Mouse (Mus musculus) kidney, postnatal 36 days (tissue): ENCODE measurements around the gene Wnk2.
"Not testable (repeated sequence)": the region's sequence is repeated elsewhere in the genome, so short reads cannot be mapped to it uniquely, and the experiment has no call there.

Experiments
- DNase-seq, 2 experiments: peaks; one replicate each; pipeline ENCODE4 v3.0.0; 2021 to 2022; ENCODE audit warnings: mixed read lengths in 2 of 2

Gene Wnk2

DNA sequence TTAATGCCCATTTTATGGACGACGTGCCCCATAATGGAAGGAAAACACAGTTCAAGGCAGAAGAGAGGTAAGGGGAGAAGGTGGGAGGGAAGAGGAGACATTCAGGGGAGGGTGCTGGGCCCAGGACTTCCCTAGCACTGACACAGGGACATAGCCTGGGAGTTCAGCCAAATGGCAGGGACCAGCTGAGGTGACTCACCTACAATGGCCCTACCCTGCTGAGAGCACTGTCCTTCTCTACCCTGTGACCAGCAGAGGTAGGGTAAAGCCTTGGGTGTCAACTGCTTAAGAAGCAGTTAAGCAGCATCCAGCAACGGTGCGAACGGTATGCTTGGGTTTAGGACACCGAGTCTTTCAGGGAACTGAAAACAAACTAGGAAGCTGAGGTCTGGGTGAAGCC lies 58.9 kb downstream of the Wnk2 start:
- DNase-seq = peak in 1 of 2 experiments; percentile 18

DNA sequence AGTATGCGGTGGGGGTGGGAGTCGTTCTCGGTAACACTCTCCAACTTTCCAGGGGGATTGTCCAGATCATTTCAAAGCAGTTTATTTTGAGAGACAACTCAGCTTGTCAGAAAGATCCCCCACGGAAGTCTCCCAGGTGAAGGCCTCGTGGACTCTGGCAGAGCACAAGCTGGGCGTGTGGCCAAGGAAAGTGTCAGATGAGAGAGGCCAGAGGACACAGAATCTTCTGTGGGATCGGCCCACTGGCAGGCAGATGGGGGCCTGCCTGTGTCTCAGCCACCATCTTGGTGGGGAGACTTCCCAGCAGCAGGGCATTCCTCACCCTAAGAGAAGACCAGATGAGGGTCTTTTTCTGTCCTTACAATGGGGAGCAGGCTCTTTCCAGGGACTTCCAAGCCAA lies 60.4 kb downstream of the Wnk2 start:
- peak; percentile 71 to 88 for DNase-seq

DNA sequence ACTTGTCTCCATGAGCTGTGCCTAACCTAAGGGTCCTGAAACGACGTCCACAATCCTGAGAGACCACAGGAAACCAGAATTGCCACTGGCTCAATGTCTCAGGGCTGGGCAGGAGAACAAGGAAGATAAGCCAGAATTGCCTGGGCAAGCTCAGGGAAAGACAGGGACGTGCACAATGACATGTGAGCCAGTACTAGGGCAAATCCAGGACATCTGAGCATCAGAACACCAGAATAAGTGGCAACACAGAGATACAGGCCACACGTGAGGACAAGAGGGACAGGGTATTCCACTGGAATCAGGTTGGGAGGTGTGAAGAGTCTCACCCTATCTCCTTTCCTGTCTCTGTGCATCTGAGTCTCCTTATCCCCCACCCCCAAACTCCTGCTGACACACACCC lies 61.4 kb downstream of the Wnk2 start:
- no peak for DNase-seq

- DNase-seq = no peak
Observed at GRCm38 (mm10) chr13:49085211-49085610, 62.6 kb downstream of the Wnk2 start.

DNA sequence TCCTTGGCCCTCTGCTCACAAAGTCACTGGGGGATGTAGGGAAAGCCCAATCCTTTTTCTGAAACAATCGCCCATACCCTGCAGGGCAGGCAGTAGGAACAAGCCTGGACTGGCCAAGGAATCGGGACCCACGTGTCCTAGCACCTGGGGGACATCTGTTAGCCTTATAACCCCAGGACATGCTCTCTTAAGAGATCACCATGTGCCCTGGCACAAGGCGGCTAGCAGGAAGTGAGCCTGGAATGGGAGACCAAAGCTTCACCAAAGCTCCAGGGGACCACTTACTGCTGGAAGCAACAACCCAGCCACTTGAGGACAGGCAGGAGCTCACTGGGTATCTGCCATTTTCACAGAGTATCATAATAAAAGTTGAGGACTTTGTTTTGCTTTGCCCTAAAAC lies 63.0 kb downstream of the Wnk2 start:
- DNase-seq = peak; percentile 10 to 40

GRCm38 (mm10) chr13:49083941-49084340 lies 63.9 kb downstream of the Wnk2 start:
- DNase-seq = no peak

DNA sequence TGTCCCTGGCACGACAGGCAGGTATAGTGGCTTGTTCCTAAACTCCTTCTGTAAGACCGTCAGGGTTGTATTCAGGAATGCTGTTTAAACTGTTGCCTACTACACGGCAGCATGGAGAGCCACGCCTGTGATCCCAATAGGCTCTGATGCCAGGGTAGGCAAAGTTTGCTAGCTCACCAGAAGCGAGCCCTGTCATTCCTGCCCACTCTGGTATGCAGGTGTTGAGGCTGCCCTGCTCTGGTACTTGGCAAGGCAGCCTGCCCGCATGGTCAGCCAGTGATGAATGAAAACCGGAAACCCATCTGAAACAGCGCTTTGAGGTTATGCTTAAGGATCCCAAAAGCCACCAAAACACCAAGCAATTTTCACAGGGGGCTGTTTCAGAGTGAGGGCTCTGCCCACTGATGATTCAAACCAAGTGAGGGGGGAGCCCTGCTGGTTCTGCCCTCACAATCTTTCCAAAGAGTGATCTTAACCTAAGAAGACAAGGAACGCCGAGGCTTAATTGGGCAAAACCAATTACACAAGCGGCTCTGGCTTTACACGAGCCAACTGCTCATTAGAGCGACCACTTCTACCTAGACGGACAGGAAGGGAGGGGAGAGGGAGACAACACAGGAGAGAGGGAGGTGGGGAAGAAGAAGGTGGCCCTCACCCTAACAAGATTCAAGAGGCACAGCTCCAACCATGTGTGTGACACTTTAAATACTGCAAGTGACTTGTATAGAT lies 65.5 kb downstream of the Wnk2 start:
- peak; percentile 12 to 31 for DNase-seq

DNA sequence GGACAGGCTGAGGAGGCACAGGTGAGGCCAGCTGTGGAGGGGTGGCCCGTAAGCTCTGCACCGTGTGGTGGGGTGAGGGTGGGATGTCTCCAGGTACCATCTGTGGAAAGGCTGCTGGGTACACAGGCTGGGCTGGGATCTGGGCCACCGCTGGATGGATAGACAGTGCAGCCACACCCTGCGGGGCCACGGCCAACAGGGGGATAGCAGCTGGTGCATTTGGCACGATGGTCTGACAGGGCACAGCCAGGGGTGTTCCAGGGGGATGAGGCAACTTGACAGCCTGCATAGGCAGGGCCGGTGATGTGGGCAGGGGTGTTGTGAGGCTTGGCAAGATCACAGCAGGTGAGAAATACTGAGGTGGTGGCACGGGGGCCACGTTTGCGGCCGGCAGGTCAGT lies 71.6 kb downstream of the Wnk2 start:
- no peak for DNase-seq

GRCm38 (mm10) chr13:49075377-49075776 lies 72.4 kb downstream of the Wnk2 start:
- DNase-seq = no peak

- no peak for DNase-seq
Observed at GRCm38 (mm10) chr13:49073295-49073694, 74.5 kb downstream of the Wnk2 start.

DNA sequence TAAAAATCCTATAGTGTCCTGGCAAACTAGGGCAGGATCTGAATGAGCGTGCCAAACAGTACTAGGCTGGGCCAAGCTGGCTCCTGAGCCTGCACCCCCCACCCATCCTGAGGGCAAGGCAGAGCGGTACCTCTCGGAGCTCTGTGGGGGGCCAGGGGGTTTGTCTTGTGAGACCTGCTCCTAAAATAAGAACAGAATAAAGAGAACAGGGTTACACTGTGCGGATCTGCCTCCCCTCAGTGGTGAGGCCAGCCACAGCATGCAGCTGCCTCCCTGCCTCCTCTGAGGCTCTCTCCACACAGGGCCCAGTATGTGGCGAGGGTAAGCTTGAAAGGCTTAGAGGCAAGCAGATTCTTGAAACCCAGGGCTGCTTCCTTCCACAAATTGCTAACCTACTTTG lies 76.0 kb downstream of the Wnk2 start:
- no peak for DNase-seq

- no peak for DNase-seq
Observed at GRCm38 (mm10) chr13:49069979-49070378, 77.8 kb downstream of the Wnk2 start.

GRCm38 (mm10) chr13:49069393-49069792 lies 78.4 kb downstream of the Wnk2 start:
- DNase-seq = no peak

DNA sequence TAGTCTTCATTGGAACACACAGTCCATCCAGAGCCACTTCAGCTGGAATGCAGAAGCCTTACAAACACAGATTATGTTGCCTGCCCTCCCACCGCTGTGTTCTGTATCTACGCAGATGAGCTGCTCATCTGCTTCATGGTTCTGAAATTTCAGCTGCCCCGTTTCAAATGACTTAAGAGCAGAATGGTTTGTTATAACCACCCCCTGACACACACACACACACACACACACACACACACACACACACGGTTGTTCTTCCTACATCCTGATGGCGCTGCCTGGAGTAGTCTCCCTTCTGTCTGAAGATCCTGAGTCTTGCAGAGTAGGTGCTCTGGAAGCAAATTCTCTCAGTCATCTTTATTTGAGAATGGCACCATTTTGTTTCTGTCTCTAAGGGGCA lies 83.6 kb downstream of the Wnk2 start:
- DNase-seq = no peak

DNA sequence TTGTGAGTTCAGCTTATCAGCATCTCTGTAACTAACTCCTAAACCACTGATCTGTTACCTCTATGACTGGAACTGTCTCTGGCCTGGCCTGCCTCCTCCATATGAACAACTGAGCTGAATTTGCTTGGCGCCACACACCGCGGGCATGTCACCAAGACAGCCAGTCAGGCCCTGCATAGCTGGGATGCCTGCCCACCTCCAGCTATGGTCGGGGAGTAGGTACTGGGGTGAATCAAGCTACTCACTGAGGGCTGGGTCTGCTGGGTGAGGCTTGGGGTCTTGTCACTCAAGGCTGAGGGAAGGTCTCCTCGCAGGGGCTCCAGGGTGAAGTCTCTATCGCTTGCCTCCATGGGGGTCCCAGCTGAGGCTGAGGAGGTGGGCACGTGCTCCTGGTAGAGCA lies 87.4 kb downstream of the Wnk2 start:
- no peak for DNase-seq

- peak; percentile 49 to 77 for DNase-seq
Observed at GRCm38 (mm10) chr13:49058528-49058927, 89.3 kb downstream of the Wnk2 start.

GRCm38 (mm10) chr13:49056304-49056703 lies 91.5 kb downstream of the Wnk2 start:
- no peak for DNase-seq

GRCm38 (mm10) chr13:49054753-49055152 lies 93.1 kb downstream of the Wnk2 start:
- DNase-seq = not testable (repeated sequence)

DNA sequence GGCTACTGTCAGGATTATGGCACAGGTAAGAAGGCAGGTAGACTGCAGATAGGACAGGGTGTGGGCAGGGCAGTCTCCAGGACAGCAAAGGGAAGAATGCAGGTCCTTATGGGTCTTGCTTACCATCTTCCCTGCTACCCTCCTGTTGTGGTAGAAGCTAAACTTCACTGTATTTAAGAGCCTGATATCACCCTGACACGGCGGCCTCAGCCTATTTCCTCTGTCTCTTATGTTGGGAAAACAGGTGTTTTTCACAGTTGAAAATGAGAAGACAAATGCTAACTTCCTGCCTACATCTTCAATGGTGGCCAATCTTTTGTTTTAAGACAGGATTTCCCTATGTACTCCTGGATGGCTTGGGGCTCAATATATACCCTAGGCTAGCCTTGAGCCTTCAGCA lies 94.5 kb downstream of the Wnk2 start:
- DNase-seq = no peak

- DNase-seq = peak in 1 of 2 experiments; percentile 54
Observed at GRCm38 (mm10) chr13:49052512-49052911, 95.3 kb downstream of the Wnk2 start.

- DNase-seq = no peak
Observed at GRCm38 (mm10) chr13:49047393-49047792, 100.4 kb downstream of the Wnk2 start.

DNA sequence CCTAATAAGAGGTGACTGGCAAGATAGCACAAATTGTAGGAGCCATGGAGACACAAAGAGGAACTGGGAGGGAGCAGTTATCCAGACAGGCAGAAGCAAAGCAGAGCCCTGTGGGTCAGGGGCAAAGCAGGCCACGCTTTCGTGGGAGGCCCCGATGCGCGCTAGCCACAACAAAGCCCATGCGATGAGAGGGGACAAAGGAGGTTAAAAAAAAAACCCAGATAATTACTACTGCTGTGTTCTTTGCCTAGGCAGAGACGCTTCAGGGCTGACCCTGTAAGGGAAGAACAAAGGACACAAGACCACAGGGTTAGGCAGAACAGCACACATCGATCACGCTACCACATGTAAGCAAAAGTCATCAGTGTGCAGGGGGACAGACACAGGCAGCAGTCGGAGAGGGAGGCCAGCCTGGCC lies 103.7 kb downstream of the Wnk2 start:
- no peak for DNase-seq

DNA sequence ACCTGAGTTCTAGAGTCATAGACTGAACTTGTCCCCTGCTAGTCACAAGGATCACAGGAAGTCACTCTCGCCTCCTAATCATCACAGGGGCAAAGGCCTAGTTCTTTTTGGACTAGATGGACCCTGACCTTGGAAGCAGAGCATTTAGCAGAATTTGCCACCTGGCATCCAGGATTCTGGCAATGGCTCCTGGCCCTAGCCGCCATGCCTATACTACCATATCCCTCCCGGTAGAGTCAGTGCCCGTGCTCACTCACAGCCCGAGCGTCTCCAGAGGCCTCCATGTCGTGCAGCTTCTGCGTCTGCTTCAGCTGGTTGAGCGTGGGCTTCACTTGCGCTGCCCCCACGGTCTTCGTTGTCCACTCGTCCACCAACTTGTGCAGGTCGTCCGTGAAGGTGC lies 105.4 kb downstream of the Wnk2 start:
- no peak for DNase-seq

- no peak for DNase-seq
Observed at GRCm38 (mm10) chr13:49036928-49037574, 110.8 kb downstream of the Wnk2 start.

DNA sequence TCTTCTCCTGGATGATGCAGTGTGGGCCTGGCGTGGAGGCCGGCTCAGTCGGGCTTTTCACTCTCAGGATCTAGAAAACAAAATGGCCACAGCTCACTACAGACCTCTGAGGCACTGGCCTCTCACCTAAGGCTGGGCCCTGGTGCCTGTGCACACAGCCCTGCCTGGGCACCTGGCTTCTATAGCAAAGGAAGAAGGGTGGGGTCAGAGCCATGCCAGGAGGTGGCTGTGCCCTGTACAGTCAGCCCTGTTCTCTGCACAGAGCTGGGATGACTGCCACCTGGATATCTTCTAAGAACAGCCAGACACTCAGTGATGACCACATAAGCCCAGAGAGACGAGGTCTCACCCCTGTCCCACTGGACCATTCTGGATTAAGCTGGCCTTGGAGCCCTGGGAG lies 111.4 kb downstream of the Wnk2 start:
- no peak for DNase-seq
